Mouse (Mus musculus) limb, embryonic 14.5 days (tissue): ENCODE measurements around the gene Mup14. TPM values are rescaled to one million over a fixed set of nuclear protein-coding genes. Genes with fewer than 3 reads are reported as not detected.
"Not testable (repeated sequence)": the region's sequence is repeated elsewhere in the genome, so short reads cannot be mapped to it uniquely, and the experiment has no call there.

ENCODE experiments used
- ATAC-seq: fragments of 200-750 bp; cut with Nextera tagmentation; 2 replicates; pipeline ENCODE4 v1.8.0; 2017; ENCODE audit warnings: low read depth, moderate number of reproducible peaks, moderate TSS enrichment; ENCODE audit not compliant: low FRiP score
- DNase-seq: peaks from one replicate; pipeline ENCODE4 v3.0.0-alpha.2; 2015; ENCODE audit warnings: low spot score
- H3K27ac ChIP-seq: fragments of 300-500 bp; sonication (generic); replicated peaks from 2 replicates; pipeline ENCODE4 v1.5.1; 2014; ENCODE audit warnings: low read depth, mild to moderate bottlenecking, low read length, moderate library complexity, mixed read lengths
- H3K27me3 ChIP-seq: fragments of 300-500 bp; sonication (generic); 2 replicates; pipeline ENCODE4 v1.6.1; 2014; ENCODE audit warnings: low read length, mixed read lengths; ENCODE audit not compliant: control insufficient read depth, insufficient read depth
- H3K36me3 ChIP-seq: fragments of 300-500 bp; sonication (generic); 2 replicates; pipeline ENCODE4 v1.6.1; 2014; ENCODE audit warnings: mild to moderate bottlenecking, low read length, moderate library complexity, mixed read lengths; ENCODE audit not compliant: control insufficient read depth, insufficient read depth
- H3K4me1 ChIP-seq: fragments of 300-500 bp; sonication (generic); 2 replicates; pipeline ENCODE4 v1.6.1; 2014; ENCODE audit warnings: antibody characterized with exemption, low read length, mixed read lengths; ENCODE audit not compliant: control insufficient read depth, insufficient read depth
- H3K4me2 ChIP-seq: fragments of 300-500 bp; sonication (generic); replicated peaks from 2 replicates; pipeline ENCODE4 v1.6.1; 2014; ENCODE audit warnings: low read depth, mild to moderate bottlenecking, low read length, moderate library complexity; ENCODE audit not compliant: severe bottlenecking
- H3K4me3 ChIP-seq: fragments of 300-500 bp; sonication (generic); replicated peaks from 2 replicates; pipeline ENCODE4 v1.5.1; 2014; ENCODE audit warnings: low read length
- H3K9ac ChIP-seq: fragments of 300-500 bp; sonication (generic); 2 replicates; pipeline ENCODE4 v1.6.1; 2014; ENCODE audit warnings: mild to moderate bottlenecking, low read depth, low read length, moderate library complexity; ENCODE audit not compliant: severe bottlenecking
- H3K9me3 ChIP-seq: fragments of 300-500 bp; sonication (generic); 2 replicates; pipeline ENCODE4 v1.6.1; 2016; ENCODE audit warnings: low read length; ENCODE audit not compliant: control insufficient read depth
- WGBS: fragments of 180-500 bp; shearing (Covaris S2); extraction: QIAGEN DNeasy Blood & Tissue Kit; methylation state at CpG from one replicate; pipeline ENCODE4 v1.1.7; 2014; 5-methylcytosine and 5-hydroxymethylcytosine counted together
- polyA plus RNA-seq, 2 experiments: library from polyadenylated mRNA; depleted of rRNA in 1 of 2; stranded (reverse) in 1 of 2; unstranded in 1 of 2; fragments of >200 nt; fragmentation: Nextera tagmentation in 1 of 2; extraction: Ambion mirVana in 1 of 2; gene quantifications; 2 replicates each; pipeline versions ENCODE4 v1.2.1 to v1.2.3; 2012 to 2014

The Mup14 gene
- polyA plus RNA-seq (2012; rRNA removed) = 0.10 and 0.14 TPM in 2 replicates
- 0.93 TPM in 1 of 2 replicates, not detected in the other for polyA plus RNA-seq (2014; fragmentation: Nextera tagmentation; extraction: Ambion mirVana)

DNA sequence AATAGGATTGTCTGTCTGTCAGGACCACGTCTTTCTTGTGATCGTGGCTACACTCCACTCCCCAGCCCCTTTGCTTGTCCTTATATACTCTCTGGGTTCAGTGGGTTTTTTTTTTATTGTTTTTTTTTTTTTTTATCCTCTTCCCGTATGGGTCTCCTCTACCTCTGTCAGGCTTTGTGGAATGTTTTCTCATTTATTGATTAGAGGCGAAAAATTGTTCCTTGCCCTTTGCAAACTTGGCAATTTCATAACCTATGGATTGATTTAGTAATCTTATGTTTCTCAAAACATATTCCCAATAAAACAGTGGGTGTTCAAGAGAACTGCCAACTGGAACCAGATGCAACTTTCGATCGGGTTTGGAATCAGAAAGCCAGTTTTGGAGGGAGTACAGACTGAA lies at the start of gene Mup14:
Mup14 (minus strand) TSS at position 101 of the 400 bp plus-strand sequence.
- not testable (repeated sequence) for H3K4me1 ChIP-seq, DNase-seq, H3K9me3 ChIP-seq, H3K9ac ChIP-seq, H3K27ac ChIP-seq, ATAC-seq, H3K4me2 ChIP-seq, H3K27me3 ChIP-seq, H3K36me3 ChIP-seq, H3K4me3 ChIP-seq
- WGBS = 73% methylated on average over 4 of the region's 6 CpGs

DNA sequence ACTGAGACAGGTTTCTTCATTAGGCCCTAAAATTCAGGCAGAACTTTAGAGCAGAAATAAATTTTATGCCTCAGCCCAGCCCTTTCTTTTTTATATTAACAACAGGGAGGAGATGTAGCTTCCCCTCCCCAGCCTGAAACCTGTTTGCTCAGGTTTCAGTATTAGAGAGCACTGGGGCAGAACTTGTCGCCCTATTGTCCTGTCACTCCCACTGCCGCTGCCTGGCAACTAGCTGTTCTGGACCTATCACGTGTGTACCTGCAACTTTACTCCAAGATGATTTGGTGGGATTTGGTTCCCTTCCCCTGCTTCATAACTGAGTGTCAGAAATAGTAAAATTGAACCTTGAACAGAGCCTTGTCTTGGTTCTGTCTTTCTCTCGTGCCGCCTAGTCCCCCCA lies 34.3 kb upstream of the Mup14 start:
- H3K4me1 ChIP-seq, DNase-seq, H3K4me3 ChIP-seq, H3K27me3 ChIP-seq, H3K9ac ChIP-seq, H3K36me3 ChIP-seq, ATAC-seq, H3K9me3 ChIP-seq, H3K4me2 ChIP-seq, H3K27ac ChIP-seq: not testable (repeated sequence)
- 81% methylated on average over 3 of the region's 5 CpGs for WGBS

Other genes starting within 250 kb of the Mup14 start
- gene Mup13, start 75.7 kb downstream of the Mup14 start, polyA plus RNA-seq (2012; rRNA removed) = not detected in 2 replicates
- gene Mup13, start 75.7 kb downstream of the Mup14 start, polyA plus RNA-seq (2014; fragmentation: Nextera tagmentation; extraction: Ambion mirVana) = 0.25 TPM in 1 of 2 replicates, not detected in the other
- 0.08 and 0.10 TPM in 2 replicates for gene Mup15, start 135.7 kb upstream of the Mup14 start, polyA plus RNA-seq (2012; rRNA removed)
- 0.41 and 2.7 TPM in 2 replicates for gene Mup15, start 135.7 kb upstream of the Mup14 start, polyA plus RNA-seq (2014; fragmentation: Nextera tagmentation; extraction: Ambion mirVana)
- not detected in 2 replicates for gene Mup16, start 215.5 kb upstream of the Mup14 start, polyA plus RNA-seq (2012; rRNA removed)
- 0.68 TPM in 1 of 2 replicates, not detected in the other for gene Mup16, start 215.5 kb upstream of the Mup14 start, polyA plus RNA-seq (2014; fragmentation: Nextera tagmentation; extraction: Ambion mirVana)